Mouse (Mus musculus): ENCODE measurements at regions not wholly inside any gene's neighbourhood (a gene's known extent, or its start where the extent isn't known, plus 50 kb on each side); places are given as distances from the start of the nearest gene placed in this dataset.

DNA sequence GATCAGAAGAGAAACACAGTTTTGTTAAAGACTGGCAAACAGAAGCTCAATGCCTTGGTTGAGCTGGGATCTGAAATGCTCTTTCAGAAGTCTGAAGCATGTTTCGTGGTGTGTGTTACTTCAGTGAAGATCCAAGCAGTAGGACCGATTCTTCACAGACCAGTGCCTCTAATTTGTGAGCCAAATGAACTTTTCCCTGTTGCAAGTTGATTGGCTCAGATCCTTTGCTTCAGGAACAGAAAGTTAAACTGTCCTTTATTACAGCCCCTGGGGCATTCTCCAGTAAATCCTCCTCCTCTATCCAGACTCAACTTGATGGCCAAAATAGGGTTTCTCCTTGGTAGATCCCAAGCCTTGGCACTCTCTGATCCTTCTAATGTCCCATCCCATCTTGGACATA lies 85.6 kb upstream of the Slc24a3 start:
- Histone ChIP-seq H3K9ac (no peak overlapping the region), H3K4me3 (no peak overlapping the region), H3K9me3 (replicated peaks) (no peaks in the 10 kb centered on the region), H3K4me2 (no peak overlapping the region), H3K36me3 (no peaks in the 10 kb centered on the region), H3K4me1 (replicated peaks) (no peaks in the 10 kb centered on the region), H3K27ac (ENCODE audit: poor library complexity, severe bottlenecking) (no peak overlapping the region), H3K27me3 (replicated peaks) (no peaks in the 10 kb centered on the region)
- WGBS: 78% methylated on average over 2 of the region's 2 CpGs
- ATAC-seq (ENCODE audit: insufficient number of reproducible peaks, low FRiP score): no peak

DNA sequence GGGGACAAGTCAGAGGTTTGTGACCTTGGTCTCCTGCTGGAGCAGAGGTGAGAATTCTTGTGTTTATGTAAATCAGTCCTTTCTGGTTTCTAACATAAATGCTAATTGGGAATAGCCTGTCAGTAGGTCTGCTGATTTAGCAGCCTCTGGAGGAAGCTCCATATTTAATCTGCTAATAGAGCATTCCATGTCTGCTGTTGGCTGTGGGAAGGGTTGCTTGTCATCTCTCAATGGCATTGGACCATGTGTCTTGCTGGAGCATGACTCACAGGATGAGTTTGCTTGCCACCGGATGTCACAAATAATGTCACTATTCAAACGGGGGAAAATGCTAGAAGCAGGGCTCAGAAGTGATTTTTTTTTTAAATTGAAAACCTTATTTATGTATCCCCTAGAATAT lies 82.9 kb upstream of the Slc24a3 start:
- 67% methylated on average over 2 of the region's 2 CpGs for WGBS
- no peak overlapping the region for H3K9ac ChIP-seq
- no peaks in the 10 kb centered on the region for H3K4me1 ChIP-seq (replicated peaks)
- H3K27ac ChIP-seq (ENCODE audit: poor library complexity, severe bottlenecking): no peak overlapping the region
- no peak for ATAC-seq (ENCODE audit: insufficient number of reproducible peaks, low FRiP score)
- H3K27me3 ChIP-seq (replicated peaks): no peaks in the 10 kb centered on the region
- no peaks in the 10 kb centered on the region for H3K36me3 ChIP-seq
- H3K9me3 ChIP-seq (replicated peaks): no peaks in the 10 kb centered on the region
- no peak overlapping the region for H3K4me2 ChIP-seq
- H3K4me3 ChIP-seq: no peak overlapping the region

DNA sequence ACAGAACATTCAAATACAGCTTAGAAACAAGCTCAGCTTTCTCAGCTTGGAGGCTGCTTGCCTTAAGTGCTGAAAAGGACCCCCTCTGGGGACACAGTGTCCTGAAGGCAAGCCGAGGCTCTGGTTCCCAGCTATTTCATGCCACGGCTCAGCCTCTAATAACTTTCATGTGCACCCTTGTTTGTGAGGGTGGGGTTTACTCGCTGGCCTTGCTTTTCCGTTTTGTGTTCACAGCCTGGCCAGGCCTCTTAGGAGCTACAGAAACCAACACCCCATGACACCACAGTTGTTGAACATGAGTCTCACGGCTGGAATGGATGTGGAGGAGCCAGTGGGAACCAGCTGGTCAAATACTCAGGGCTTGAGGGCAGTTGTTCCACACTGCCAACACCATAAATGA lies 81.4 kb upstream of the Slc24a3 start:
- Histone ChIP-seq H3K27me3 (replicated peaks) (no peaks in the 10 kb centered on the region), H3K4me1 (replicated peaks) (no peaks in the 10 kb centered on the region), H3K27ac (ENCODE audit: poor library complexity, severe bottlenecking) (no peak overlapping the region), H3K4me2 (no peak overlapping the region), H3K36me3 (no peaks in the 10 kb centered on the region), H3K9ac (no peak overlapping the region), H3K9me3 (replicated peaks) (no peaks in the 10 kb centered on the region), H3K4me3 (no peak overlapping the region)
- WGBS: 62% methylated on average over 5 of the region's 5 CpGs
- no peak for ATAC-seq (ENCODE audit: insufficient number of reproducible peaks, low FRiP score)

DNA sequence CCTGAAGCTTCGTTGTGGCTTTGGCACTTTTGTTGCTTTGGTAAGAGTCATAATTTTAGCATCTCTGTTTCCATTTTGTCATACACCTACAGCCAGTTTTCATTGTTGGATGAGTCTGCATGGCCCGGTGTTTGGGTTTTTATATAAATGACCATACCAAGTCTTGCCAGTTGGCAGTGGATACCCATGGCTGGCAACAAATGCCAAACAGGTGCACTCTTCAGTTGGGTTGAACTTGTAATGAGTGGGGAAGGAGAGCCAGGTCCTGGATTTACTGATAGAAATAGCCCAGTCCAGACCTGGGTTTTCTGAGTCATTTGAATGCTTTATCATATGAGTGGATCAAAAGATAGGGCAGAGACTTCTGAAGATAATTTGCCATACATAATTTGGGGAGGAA lies 64.3 kb upstream of the Slc24a3 start:
- H3K36me3 ChIP-seq: no peaks in the 10 kb centered on the region
- no peak overlapping the region for H3K9ac ChIP-seq
- 74% methylated on average over 2 of the region's 2 CpGs for WGBS
- H3K27ac ChIP-seq (ENCODE audit: poor library complexity, severe bottlenecking): no peak overlapping the region
- H3K4me2 ChIP-seq: no peak overlapping the region
- H3K9me3 ChIP-seq (replicated peaks): no peaks in the 10 kb centered on the region
- no peak overlapping the region for H3K4me3 ChIP-seq
- no peaks in the 10 kb centered on the region for H3K27me3 ChIP-seq (replicated peaks)
- no peak for ATAC-seq (ENCODE audit: insufficient number of reproducible peaks, low FRiP score)
- H3K4me1 ChIP-seq (replicated peaks): no peaks in the 10 kb centered on the region

DNA sequence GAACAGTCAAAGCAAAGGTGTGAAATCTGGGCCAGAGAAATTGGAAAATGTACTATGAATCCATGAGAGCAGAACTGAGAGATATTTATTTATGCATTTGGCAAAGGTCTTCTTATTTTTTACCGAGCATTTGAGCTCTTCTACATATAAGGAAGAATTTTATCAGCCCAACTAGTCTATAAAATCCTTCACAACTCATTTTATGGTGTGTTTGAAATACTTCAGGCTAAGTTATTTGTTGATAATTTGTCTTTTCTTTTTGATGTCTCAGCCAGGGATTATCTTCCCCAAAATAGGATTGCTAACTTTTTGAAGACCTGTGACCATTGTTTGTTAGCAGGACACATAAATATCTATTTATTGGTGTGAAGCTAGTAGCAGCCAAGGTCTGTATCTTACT lies 55.9 kb upstream of the Slc24a3 start:
- Histone ChIP-seq H3K36me3 (no peaks in the 10 kb centered on the region), H3K27me3 (replicated peaks) (no peaks in the 10 kb centered on the region), H3K27ac (ENCODE audit: poor library complexity, severe bottlenecking) (no peak overlapping the region), H3K9me3 (replicated peaks) (no peaks in the 10 kb centered on the region), H3K4me3 (no peak overlapping the region), H3K4me1 (replicated peaks) (no peaks in the 10 kb centered on the region), H3K4me2 (no peak overlapping the region), H3K9ac (no peak overlapping the region)
- ATAC-seq (ENCODE audit: insufficient number of reproducible peaks, low FRiP score): no peak
- WGBS: 51% methylated on average over 1 of the region's 1 CpGs

DNA sequence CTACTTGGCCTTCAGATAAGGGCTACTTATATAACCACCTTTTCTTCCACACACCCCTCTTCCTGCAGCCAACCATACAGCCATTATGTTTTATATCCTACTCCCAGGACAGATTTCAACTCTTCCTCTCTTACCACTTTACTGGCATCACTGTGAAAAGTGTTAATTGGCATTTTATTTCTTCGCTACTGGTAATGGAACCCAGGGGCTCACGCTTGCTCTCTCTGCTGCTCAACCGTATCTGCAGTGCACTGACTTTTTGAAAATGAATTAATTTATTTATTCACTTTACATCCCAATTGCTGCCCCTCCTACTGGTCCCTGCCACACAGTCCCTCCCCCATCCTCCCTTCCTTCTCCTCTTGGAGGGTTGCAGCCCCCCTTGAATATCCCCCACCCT lies 52.5 kb upstream of the Slc24a3 start:
- H3K4me2 ChIP-seq: no peak overlapping the region
- H3K4me1 ChIP-seq (replicated peaks): no peaks in the 10 kb centered on the region
- H3K9ac ChIP-seq: no peak overlapping the region
- WGBS: 90% methylated on average over 3 of the region's 3 CpGs
- H3K4me3 ChIP-seq: no peak overlapping the region
- H3K27ac ChIP-seq (ENCODE audit: poor library complexity, severe bottlenecking): no peak overlapping the region
- H3K9me3 ChIP-seq (replicated peaks): no peaks in the 10 kb centered on the region
- no peaks in the 10 kb centered on the region for H3K36me3 ChIP-seq
- ATAC-seq (ENCODE audit: insufficient number of reproducible peaks, low FRiP score): no peak
- no peaks in the 10 kb centered on the region for H3K27me3 ChIP-seq (replicated peaks)
